Mouse (Mus musculus): ENCODE measurements at regions not wholly inside any gene's neighbourhood (a gene's known extent, or its start where the extent isn't known, plus 50 kb on each side); places are given as distances from the start of the nearest gene placed in this dataset.

DNA sequence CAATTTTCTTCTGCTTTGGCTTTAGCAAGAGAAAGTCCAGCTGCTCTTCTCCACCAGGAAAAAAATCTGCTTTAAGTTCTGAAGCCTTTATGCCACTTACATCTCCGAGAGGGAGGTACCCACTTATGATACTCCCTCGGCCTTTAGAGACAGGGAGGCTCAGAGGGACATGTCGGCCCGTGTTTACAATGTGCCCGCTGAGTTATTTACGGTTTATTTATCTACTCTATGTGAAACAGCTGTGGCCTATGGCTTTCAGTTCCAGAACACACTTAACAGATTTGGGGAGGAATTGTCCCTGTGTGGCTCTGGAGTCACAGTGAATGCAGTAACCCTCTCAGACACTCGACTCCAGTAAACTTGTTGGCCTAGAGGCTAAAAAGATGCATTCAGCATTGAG lies 409.3 kb upstream of the Tnp1 start:
- 37% methylated on average over 7 of the region's 7 CpGs for WGBS
- Histone ChIP-seq H3K27ac (replicated peaks) (no peak overlapping the region), H3K9ac (no peak overlapping the region), H3K36me3 (no peaks in the 10 kb centered on the region), H3K27me3 (no peaks in the 10 kb centered on the region), H3K4me1 (no peaks in the 10 kb centered on the region), H3K9me3 (replicated peaks) (no peaks in the 10 kb centered on the region), H3K4me2 (replicated peaks) (no peak overlapping the region), H3K4me3 (replicated peaks) (no peak overlapping the region)
- no peak for ATAC-seq (ENCODE audit: insufficient number of reproducible peaks, low FRiP score, low TSS enrichment, low read depth)

DNA sequence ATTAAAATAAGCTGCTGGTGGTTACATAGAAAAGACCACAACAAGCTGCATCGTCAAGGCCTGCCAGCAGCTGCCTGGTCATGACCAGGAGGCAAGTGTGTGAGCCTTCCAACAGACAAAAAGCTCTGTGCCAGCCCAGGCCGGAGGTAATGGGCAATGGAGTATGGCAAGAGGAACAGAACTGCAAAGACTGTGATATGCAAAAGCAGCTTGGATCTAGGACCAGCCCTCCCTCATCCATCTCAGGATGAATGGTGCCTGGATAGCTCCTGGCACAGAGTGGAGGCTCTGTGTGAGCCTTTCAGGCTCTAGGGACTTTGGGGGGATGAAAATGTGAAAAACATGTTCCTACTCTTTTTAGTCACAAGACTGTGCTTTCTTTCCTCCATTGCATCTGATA lies 402.5 kb upstream of the Tnp1 start:
- 51% methylated on average over 2 of the region's 2 CpGs for WGBS
- Histone ChIP-seq H3K9ac (no peak overlapping the region), H3K27ac (replicated peaks) (no peak overlapping the region), H3K4me2 (replicated peaks) (no peak overlapping the region), H3K4me1 (no peaks in the 10 kb centered on the region), H3K9me3 (replicated peaks) (no peaks in the 10 kb centered on the region), H3K27me3 (no peaks in the 10 kb centered on the region), H3K36me3 (no peaks in the 10 kb centered on the region), H3K4me3 (replicated peaks) (no peak overlapping the region)
- no peak for ATAC-seq (ENCODE audit: insufficient number of reproducible peaks, low FRiP score, low TSS enrichment, low read depth)

DNA sequence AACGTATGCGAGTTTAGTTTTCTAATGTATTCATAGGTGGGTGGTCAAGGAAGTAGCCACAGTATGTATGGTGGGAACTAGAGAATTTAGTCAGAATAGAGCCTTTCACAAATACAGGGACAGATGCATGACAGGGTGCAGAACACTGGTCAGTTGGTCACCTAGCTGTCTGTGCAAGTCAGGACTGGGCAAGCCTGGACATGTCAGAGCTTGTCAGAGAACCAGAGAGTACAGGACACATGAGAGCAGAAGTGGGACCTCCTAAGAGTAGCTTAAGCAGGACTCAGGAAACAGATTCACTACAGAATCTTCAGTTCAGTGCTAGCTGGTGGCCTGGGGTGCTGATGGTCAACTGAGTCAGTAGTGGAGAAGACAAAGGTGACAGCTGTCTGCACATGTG lies 395.7 kb upstream of the Tnp1 start:
- H3K27me3 ChIP-seq: no peaks in the 10 kb centered on the region
- no peak overlapping the region for H3K27ac ChIP-seq (replicated peaks)
- ATAC-seq (ENCODE audit: insufficient number of reproducible peaks, low FRiP score, low TSS enrichment, low read depth): no peak
- H3K36me3 ChIP-seq: no peaks in the 10 kb centered on the region
- no peak overlapping the region for H3K9ac ChIP-seq
- WGBS: 89% methylated on average over 2 of the region's 2 CpGs
- no peaks in the 10 kb centered on the region for H3K4me1 ChIP-seq
- no peak overlapping the region for H3K4me3 ChIP-seq (replicated peaks)
- H3K4me2 ChIP-seq (replicated peaks): no peak overlapping the region
- H3K9me3 ChIP-seq (replicated peaks): no peaks in the 10 kb centered on the region

DNA sequence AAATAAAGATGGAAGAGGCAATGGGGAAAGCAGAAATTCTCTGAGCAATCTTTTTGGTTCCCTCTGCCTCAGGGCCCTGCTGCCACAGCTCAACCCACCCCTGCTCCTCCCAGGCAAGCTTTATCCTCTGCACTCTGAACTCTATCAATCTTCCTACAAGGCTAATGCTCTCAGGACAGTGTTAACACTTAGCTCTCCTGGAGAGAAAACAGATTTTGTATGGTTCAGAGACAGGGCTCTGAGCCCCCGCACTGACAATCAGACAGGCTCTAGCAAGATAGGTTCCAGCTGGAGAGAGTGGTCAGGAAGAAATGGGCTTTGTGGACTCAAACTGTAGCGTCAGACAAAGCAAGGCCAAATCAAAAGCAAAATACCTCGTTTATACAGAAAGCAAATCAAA lies 383.5 kb upstream of the Tnp1 start:
- Histone ChIP-seq H3K4me1 (0 out of 2 replicates have a peak, but pooled peaks cover 4% of the 10 kb centered on the region), H3K36me3 (no peaks in the 10 kb centered on the region), H3K4me2 (replicated peaks) (no peak overlapping the region), H3K9me3 (replicated peaks) (no peaks in the 10 kb centered on the region), H3K4me3 (replicated peaks) (no peak overlapping the region), H3K27me3 (no peaks in the 10 kb centered on the region), H3K9ac (no peak overlapping the region), H3K27ac (replicated peaks) (no peak overlapping the region)
- WGBS: 41% methylated on average over 3 of the region's 3 CpGs
- no peak for ATAC-seq (ENCODE audit: insufficient number of reproducible peaks, low FRiP score, low TSS enrichment, low read depth)

DNA sequence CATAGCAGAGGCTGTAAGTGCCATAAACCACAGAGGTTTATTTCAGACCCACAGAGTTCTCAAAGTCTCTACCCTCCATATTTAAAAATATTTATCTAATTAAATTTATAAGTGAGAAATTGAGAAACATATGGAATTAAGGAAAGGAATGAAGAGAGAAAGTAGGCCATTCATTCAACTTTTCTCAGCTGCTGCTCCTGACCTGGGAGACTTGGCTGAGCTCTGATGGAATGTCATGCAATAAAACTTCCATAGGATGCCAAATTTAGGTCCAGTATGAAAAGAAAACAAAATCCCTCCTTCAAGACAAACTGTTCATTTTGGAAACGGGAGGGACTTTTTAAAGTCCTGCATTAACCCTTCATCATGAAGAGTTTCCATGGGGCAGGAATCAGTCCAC lies 379.3 kb upstream of the Tnp1 start:
- Histone ChIP-seq H3K27me3 (no peaks in the 10 kb centered on the region), H3K9ac (no peak overlapping the region), H3K27ac (replicated peaks) (0 out of 2 replicates have a peak overlapping the region, but pooled peaks have one; percentile 39), H3K4me3 (replicated peaks) (no peak overlapping the region), H3K4me1 (0 out of 2 replicates have a peak, but pooled peaks cover 4% of the 10 kb centered on the region), H3K36me3 (no peaks in the 10 kb centered on the region), H3K9me3 (replicated peaks) (no peaks in the 10 kb centered on the region), H3K4me2 (replicated peaks) (no peak overlapping the region)
- no peak for ATAC-seq (ENCODE audit: insufficient number of reproducible peaks, low FRiP score, low TSS enrichment, low read depth)
- 35% methylated on average over 1 of the region's 1 CpGs for WGBS

DNA sequence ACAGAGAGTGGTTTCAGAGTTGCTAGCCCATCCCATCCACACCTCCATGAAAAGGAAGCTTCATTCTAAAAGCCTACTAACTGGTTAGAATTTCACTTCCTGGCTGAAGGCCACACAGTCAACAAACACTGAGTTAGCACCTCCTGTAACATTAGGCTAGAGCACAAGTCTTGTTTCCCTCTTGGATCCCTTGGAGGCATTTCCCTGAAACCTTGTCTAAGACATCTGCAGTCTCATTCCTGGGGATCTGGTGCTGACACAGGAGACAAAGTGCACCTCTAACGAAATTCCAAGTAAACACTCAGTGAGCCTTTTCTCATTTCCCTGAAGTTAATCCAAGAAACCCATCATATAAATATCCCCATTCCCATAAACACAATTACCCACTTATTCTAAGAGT lies 378.8 kb upstream of the Tnp1 start:
- Histone ChIP-seq H3K9me3 (replicated peaks) (no peaks in the 10 kb centered on the region), H3K27ac (replicated peaks) (no peak overlapping the region), H3K36me3 (no peaks in the 10 kb centered on the region), H3K4me1 (0 out of 2 replicates have a peak, but pooled peaks cover 4% of the 10 kb centered on the region), H3K4me3 (replicated peaks) (no peak overlapping the region), H3K9ac (no peak overlapping the region), H3K27me3 (no peaks in the 10 kb centered on the region), H3K4me2 (replicated peaks) (no peak overlapping the region)
- peak; percentile 51; the same call in 1 of the 2 replicates for ATAC-seq (ENCODE audit: insufficient number of reproducible peaks, low FRiP score, low TSS enrichment, low read depth)
- WGBS: 25% methylated on average over 1 of the region's 1 CpGs

DNA sequence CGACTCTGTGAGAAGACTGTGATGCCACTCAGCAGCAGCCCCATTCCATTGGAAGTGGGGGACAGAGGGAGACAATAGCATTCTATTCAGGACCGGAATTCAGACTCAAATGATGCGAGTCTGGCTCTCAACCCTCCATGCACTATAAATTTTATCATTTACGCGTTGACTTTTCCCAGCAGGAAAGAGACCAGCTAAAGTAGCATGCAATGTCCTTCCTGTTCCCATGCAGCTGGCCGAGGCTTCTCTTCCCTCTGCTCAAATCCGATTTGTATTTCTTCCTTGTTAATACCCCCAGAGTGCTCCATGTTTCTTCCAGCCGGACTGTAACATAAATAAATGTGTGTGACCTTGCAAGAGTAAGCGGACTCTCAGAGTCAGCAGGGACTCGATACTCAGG lies 376.4 kb upstream of the Tnp1 start:
- Histone ChIP-seq H3K9ac (no peak overlapping the region), H3K36me3 (no peaks in the 10 kb centered on the region), H3K9me3 (replicated peaks) (no peaks in the 10 kb centered on the region), H3K4me1 (0 out of 2 replicates have a peak, but pooled peaks cover 4% of the 10 kb centered on the region), H3K27me3 (no peaks in the 10 kb centered on the region), H3K4me2 (replicated peaks) (no peak overlapping the region), H3K4me3 (replicated peaks) (no peak overlapping the region), H3K27ac (replicated peaks) (no peak overlapping the region)
- 66% methylated on average over 10 of the region's 10 CpGs for WGBS
- no peak for ATAC-seq (ENCODE audit: insufficient number of reproducible peaks, low FRiP score, low TSS enrichment, low read depth)

DNA sequence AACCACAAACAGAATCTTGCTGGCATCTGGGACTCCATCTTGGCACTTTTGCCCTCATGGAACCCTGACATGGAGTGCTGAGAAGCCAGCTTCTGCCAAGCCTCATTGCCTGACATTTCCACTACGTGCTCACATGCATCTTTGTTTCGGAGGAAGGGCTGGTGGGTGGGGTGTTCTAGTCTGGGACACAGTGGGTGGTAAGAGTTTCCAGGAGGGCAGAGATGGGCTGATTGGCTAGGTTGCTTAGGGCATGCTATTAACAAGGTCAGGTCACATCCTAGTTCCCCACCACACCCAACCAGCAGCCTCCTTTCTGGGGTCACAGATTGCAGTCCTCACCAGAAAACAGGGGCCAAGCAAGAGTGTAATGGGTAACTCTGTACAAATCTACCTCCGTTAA lies 374.3 kb upstream of the Tnp1 start:
- Histone ChIP-seq H3K27me3 (no peaks in the 10 kb centered on the region), H3K4me2 (replicated peaks) (no peak overlapping the region), H3K36me3 (no peaks in the 10 kb centered on the region), H3K9me3 (replicated peaks) (no peaks in the 10 kb centered on the region), H3K9ac (no peak overlapping the region), H3K4me1 (no peaks in the 10 kb centered on the region), H3K4me3 (replicated peaks) (no peak overlapping the region), H3K27ac (replicated peaks) (no peak overlapping the region)
- no peak for ATAC-seq (ENCODE audit: insufficient number of reproducible peaks, low FRiP score, low TSS enrichment, low read depth)
- WGBS: 68% methylated on average over 3 of the region's 3 CpGs

DNA sequence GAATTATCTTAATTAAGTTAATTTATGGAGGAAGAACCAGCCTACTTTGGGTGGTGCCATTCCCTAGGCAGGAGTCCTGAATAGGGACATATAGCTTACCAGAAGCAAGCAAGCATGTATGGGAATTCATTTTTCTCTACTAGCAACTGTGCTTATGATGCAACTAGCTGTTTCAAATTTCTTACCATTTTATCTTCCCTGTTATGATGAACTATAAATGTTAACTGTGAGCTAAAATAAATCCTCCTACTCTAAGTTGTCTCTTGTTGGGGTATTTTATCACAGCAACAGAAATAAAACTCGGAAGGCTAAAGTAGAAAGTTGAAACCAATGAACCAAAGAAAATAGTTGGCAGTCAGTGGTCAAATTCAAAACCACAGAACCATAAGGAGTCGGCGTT lies 373.5 kb upstream of the Tnp1 start:
- no peak overlapping the region for H3K4me2 ChIP-seq (replicated peaks)
- H3K4me1 ChIP-seq: no peaks in the 10 kb centered on the region
- WGBS: 67% methylated on average over 3 of the region's 3 CpGs
- no peaks in the 10 kb centered on the region for H3K27me3 ChIP-seq
- H3K4me3 ChIP-seq (replicated peaks): no peak overlapping the region
- H3K27ac ChIP-seq (replicated peaks): no peak overlapping the region
- no peaks in the 10 kb centered on the region for H3K36me3 ChIP-seq
- H3K9me3 ChIP-seq (replicated peaks): no peaks in the 10 kb centered on the region
- no peak for ATAC-seq (ENCODE audit: insufficient number of reproducible peaks, low FRiP score, low TSS enrichment, low read depth)
- no peak overlapping the region for H3K9ac ChIP-seq

DNA sequence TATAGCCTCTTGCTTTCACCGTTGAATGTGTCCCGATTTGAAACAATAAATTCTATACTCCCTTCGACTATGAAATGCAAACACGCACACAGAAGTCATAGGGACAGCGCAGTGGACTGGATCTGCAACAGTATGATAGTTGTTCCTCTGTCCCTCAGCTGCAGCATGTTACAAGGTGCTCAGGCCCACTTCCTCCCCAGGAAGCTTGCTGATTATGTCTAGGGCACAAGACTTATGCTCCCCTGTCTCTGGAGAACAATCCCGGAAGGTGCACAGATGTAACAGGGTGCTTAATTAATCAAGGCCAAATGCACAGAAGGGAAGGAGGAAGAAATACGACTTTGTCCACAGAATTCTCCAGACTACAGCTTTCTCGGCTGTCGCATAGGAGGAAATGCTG lies 365.9 kb upstream of the Tnp1 start:
- H3K4me2 ChIP-seq (replicated peaks): no peak overlapping the region
- 75% methylated on average over 9 of the region's 9 CpGs for WGBS
- H3K27ac ChIP-seq (replicated peaks): no peak overlapping the region
- no peaks in the 10 kb centered on the region for H3K27me3 ChIP-seq
- H3K9me3 ChIP-seq (replicated peaks): no peaks in the 10 kb centered on the region
- H3K4me1 ChIP-seq: no peaks in the 10 kb centered on the region
- no peak overlapping the region for H3K4me3 ChIP-seq (replicated peaks)
- no peaks in the 10 kb centered on the region for H3K36me3 ChIP-seq
- no peak for ATAC-seq (ENCODE audit: insufficient number of reproducible peaks, low FRiP score, low TSS enrichment, low read depth)
- no peak overlapping the region for H3K9ac ChIP-seq

DNA sequence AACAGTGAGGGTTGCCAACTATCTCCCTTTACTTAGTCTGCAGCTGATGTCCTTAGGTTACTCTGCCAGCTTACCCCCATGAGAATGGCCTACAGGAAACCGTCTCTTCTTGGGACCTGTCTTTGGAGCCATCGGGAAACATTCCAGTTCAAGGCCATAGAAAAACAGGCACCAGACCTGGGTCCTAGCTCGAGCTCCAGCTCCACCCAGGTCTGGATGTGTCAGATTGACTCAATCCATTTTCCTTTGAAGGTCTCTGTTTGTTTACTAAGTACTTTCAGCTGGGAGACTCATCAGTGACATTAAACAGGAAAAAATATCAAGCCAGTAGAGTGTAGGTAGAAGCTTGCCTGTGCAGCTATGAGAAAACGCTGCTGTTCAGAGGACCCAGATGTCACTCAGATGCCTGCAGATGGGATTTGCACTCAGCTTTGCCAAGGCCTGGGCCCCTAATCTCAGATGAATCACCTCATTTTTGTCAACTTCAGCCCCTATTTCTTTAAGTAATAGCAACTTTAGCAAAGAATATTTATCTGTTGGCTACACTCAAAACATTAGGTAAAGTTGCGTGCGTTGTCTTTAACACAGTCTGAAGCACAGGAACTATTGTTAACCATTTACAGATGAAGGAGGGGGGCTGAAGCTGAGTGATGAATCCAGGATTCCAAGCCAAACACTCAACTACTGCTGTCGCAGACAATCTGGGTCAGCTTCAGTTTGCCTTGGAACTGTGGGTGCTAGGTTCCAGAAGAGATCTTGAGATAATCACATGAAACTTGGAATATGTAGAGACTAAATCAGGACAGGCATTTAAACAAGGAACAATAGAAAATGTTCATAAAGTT lies 359.0 kb upstream of the Tnp1 start:
- Histone ChIP-seq H3K9me3 (replicated peaks) (no peaks in the 10 kb centered on the region), H3K9ac (no peak overlapping the region), H3K4me3 (replicated peaks) (no peak overlapping the region), H3K27me3 (no peaks in the 10 kb centered on the region), H3K36me3 (no peaks in the 10 kb centered on the region), H3K4me2 (replicated peaks) (no peak overlapping the region), H3K27ac (replicated peaks) (no peak overlapping the region), H3K4me1 (no peaks in the 10 kb centered on the region)
- no peak for ATAC-seq (ENCODE audit: insufficient number of reproducible peaks, low FRiP score, low TSS enrichment, low read depth)
- WGBS: 59% methylated on average over 7 of the region's 7 CpGs

DNA sequence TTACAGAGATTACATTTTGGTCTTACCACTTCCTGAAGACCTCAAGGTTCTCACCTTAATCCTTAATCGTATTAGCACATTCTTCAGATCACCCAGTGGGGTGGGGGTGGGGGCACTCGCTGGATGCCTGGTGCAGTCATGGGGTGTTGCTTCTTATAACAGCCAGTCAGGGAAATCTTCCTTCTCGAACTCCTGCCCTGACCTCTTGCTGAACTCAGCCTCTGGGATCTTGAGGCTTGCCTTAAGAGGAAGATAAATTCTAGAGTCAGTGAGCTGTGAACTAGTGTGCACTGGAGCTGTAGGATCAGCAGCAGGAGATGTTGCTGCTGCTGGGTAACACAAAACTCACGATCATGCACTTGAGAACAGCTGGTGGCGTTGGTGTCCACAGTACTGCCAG lies 352.5 kb upstream of the Tnp1 start:
- H3K4me1 ChIP-seq: peaks cover 18% of the 10 kb centered on the region
- H3K4me2 ChIP-seq (replicated peaks): no peak overlapping the region
- no peak overlapping the region for H3K4me3 ChIP-seq (replicated peaks)
- no peaks in the 10 kb centered on the region for H3K27me3 ChIP-seq
- no peaks in the 10 kb centered on the region for H3K9me3 ChIP-seq (replicated peaks)
- no peaks in the 10 kb centered on the region for H3K36me3 ChIP-seq
- H3K9ac ChIP-seq: no peak overlapping the region
- 68% methylated on average over 5 of the region's 5 CpGs for WGBS
- H3K27ac ChIP-seq (replicated peaks): no peak overlapping the region
- ATAC-seq (ENCODE audit: insufficient number of reproducible peaks, low FRiP score, low TSS enrichment, low read depth): no peak

All from embryonic facial prominence, embryonic 15.5 days (tissue).